In the genomic region with DNA sequence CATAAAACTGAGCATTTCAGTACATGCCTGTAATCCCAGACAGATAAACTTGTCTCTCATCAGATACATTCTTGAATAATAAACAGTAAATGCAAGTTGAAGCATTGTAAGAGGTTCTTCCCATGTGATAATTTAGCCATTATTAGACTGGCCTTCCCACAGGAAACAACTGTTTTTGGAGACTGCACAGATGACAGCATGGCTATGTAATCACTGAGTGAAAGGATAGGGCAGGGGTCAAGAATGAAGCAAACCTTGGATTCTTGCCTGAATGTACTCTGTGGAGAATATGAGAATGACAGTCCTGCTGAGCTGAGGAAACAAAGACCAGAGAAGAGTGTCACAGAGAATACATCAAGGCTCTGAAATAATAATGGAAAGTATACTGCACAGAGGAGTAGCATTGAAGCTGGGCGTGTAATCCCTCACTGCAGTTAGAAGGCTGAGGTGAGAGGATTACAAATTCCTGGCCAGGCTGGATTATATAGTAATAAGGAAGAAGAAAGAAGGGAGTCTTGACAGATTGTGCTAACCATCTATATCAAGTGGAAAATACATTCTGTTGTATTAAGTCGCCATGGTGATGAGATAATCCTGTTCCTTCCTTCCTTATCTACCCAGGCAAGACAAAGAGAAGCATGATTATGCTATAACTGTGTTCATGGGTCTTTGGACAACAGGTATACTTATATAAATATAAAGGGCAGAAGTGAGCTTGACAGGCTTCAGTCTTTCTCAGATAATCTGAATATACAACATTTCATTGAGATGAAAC, we compare ENCODE assay signal across 11 mouse cellular contexts.
A peak's percentile ranks its signal among the peaks of the same experiment; 100 is the strongest.
DNase-seq lines count a peak whose midpoint lies in the region; ATAC-seq and TF ChIP-seq lines count a peak whose summit lies in the region.
"Had no signal": no experiment of that assay in that cellular context is flagged by ENCODE, and none has a peak within 500 bp of the region (broad histone marks: within the 10 kb centered on the region; RNA-seq: fewer than 3 reads in every experiment).

No protein-coding gene starts in this region.

- CTCF ChIA-PET in Patski (lab: Charles Lee): no interaction called here

- no peaks in the 10 kb centered on the region for H3K9me3 ChIP-seq in hindbrain, embryonic 15.5 days
- H3K9me3 ChIP-seq in hindbrain, embryonic 10.5 days: no peaks in the 10 kb centered on the region
- H3K9me3 ChIP-seq: limb, embryonic 15.5 days had no signal

- DNase-seq in hindbrain, embryonic 10.5 days (ENCODE audit: low spot score): no peak
- DNase-seq in Patski (ENCODE audit: low read depth, low spot score): peak; percentile 4
- peak; percentile 66 to 68 for DNase-seq in heart, adult 9 months (ENCODE audit: low spot score in 2 of 2)
- DNase-seq in kidney, postnatal 36 days: peak; percentile 16 to 44
- no peak for DNase-seq in frontal cortex, postnatal 10 days (ENCODE audit: low spot score in 2 of 2)
- DNase-seq in retina, postnatal 1 day: no peak
- DNase-seq: cerebellum, adult 11-12 months; thymus, adult 18-20 months had no signal

- no peaks in the 10 kb centered on the region for H3K27me3 ChIP-seq in hindbrain, embryonic 15.5 days
- no peaks in the 10 kb centered on the region for H3K27me3 ChIP-seq in hindbrain, embryonic 10.5 days (ENCODE audit: insufficient read depth, poor library complexity, severe bottlenecking)
- H3K27me3 ChIP-seq in Patski: no peaks in the 10 kb centered on the region
- H3K27me3 ChIP-seq: limb, embryonic 15.5 days had no signal

- no peak overlapping the region for H3K4me3 ChIP-seq in hindbrain, embryonic 15.5 days
- no peak overlapping the region for H3K4me3 ChIP-seq in hindbrain, embryonic 10.5 days
- H3K4me3 ChIP-seq: limb, embryonic 15.5 days had no signal

- POLR2A ChIA-PET in Patski (lab: Charles Lee): interaction anchor here (0.5 kb wide), 1 partner anchor 1323 kb away, joined by 4 read pairs; no protein-coding TSS in a partner anchor

- ATAC-seq in hindbrain, embryonic 15.5 days (ENCODE audit: low FRiP score, low read depth): no peak
- no peak for ATAC-seq in Patski
- ATAC-seq in activated CD4-positive, CD25-positive, alpha-beta regulatory T cell, adult 4 months: no peak

- in situ Hi-C loops in Patski (cut with MboI; ENCODE audit: low pct_unique_long_range_greater_than_20kb): no loop called here

- WGBS in hindbrain, embryonic 15.5 days: 53% methylated on average over 2 of the region's 2 CpGs
- 64% methylated on average over 2 of the region's 2 CpGs for WGBS in hindbrain, embryonic 10.5 days

- H3K27ac ChIP-seq in hindbrain, embryonic 15.5 days (replicated peaks): peak overlapping the region; percentile 6
- no peak overlapping the region for H3K27ac ChIP-seq in hindbrain, embryonic 10.5 days
- H3K27ac ChIP-seq: limb, embryonic 15.5 days had no signal

- H3K4me2 ChIP-seq in hindbrain, embryonic 15.5 days: no peak overlapping the region
- H3K4me2 ChIP-seq: limb, embryonic 15.5 days had no signal

- no peak for TF ChIP-seq CTCF in Patski (IDR thresholded peaks at IDR 0.05)

- no peaks in the 10 kb centered on the region for H3K36me3 ChIP-seq in hindbrain, embryonic 15.5 days
- H3K36me3 ChIP-seq in hindbrain, embryonic 10.5 days: no peaks in the 10 kb centered on the region
- H3K36me3 ChIP-seq: limb, embryonic 15.5 days had no signal

- no peak overlapping the region for H3K9ac ChIP-seq in hindbrain, embryonic 15.5 days
- H3K9ac ChIP-seq: limb, embryonic 15.5 days had no signal

- peaks cover 9% of the 10 kb centered on the region; the same call in 1 of the 2 replicates for H3K4me1 ChIP-seq in hindbrain, embryonic 15.5 days (replicated peaks)
- H3K4me1 ChIP-seq in hindbrain, embryonic 10.5 days (replicated peaks): 0 out of 2 replicates have a peak, but pooled peaks cover 8% of the 10 kb centered on the region
- H3K4me1 ChIP-seq: limb, embryonic 15.5 days had no signal

Comparison
In these comparisons a context has a peak if more than half of its experiments do, and no peak if none do; other contexts are left out.
1. DNase-seq: peak in Patski (single experiment), heart, adult 9 months (2 of 2) and kidney, postnatal 36 days (2 of 2); none in hindbrain, embryonic 10.5 days (single experiment), frontal cortex, postnatal 10 days (0 of 2) and retina, postnatal 1 day (single experiment).